Mouse (Mus musculus) heart, embryonic 11.5 days (tissue): Measurements from ENCODE around the gene Gpbp1. TPM values are rescaled to one million over a fixed set of nuclear protein-coding genes. Genes with fewer than 3 reads are reported as not detected.

Experiments used
- ATAC-seq: fragments of 200-750 bp; cut with Nextera tagmentation; replicated peaks from 2 replicates; pipeline ENCODE4 v1.8.0; 2017; ENCODE audit warnings: moderate library complexity; ENCODE audit not compliant: insufficient number of reproducible peaks, low FRiP score, low TSS enrichment
- H3K27ac ChIP-seq: fragments of 300-500 bp; sonication (generic); 2 replicates; pipeline ENCODE4 v1.5.1; 2014; ENCODE audit warnings: mild to moderate bottlenecking, low read depth, low read length
- H3K27me3 ChIP-seq: fragments of 300-500 bp; sonication (generic); 2 replicates; pipeline ENCODE4 v1.6.1; 2014; ENCODE audit warnings: mild to moderate bottlenecking, low read length, mixed read lengths; ENCODE audit not compliant: control insufficient read depth, insufficient read depth
- H3K36me3 ChIP-seq: fragments of 300-500 bp; sonication (generic); 2 replicates; pipeline ENCODE4 v1.6.1; 2014; ENCODE audit warnings: mild to moderate bottlenecking, low read length, moderate library complexity, mixed read lengths; ENCODE audit not compliant: control insufficient read depth, insufficient read depth
- H3K4me1 ChIP-seq: fragments of 300-500 bp; sonication (generic); 2 replicates; pipeline ENCODE4 v1.6.1; 2014; ENCODE audit warnings: low read length; ENCODE audit not compliant: control insufficient read depth, insufficient read depth
- H3K4me2 ChIP-seq: fragments of 300-500 bp; sonication (generic); 2 replicates; pipeline ENCODE4 v1.6.1; 2014; ENCODE audit warnings: mild to moderate bottlenecking, moderate library complexity
- H3K4me3 ChIP-seq: fragments of 300-500 bp; sonication (generic); 2 replicates; pipeline ENCODE4 v1.5.1; 2014; ENCODE audit warnings: low read depth, low read length
- H3K9ac ChIP-seq: fragments of 300-500 bp; sonication (generic); 2 replicates; pipeline ENCODE4 v1.6.1; 2014; ENCODE audit warnings: mild to moderate bottlenecking, low read depth, low read length, moderate library complexity
- H3K9me3 ChIP-seq: fragments of 300-500 bp; sonication (generic); replicated peaks from 2 replicates; pipeline ENCODE4 v1.6.1; 2016; ENCODE audit warnings: low read length; ENCODE audit not compliant: control insufficient read depth
- WGBS: fragments of 180-500 bp; shearing (Covaris S2); extraction: QIAGEN DNeasy Blood & Tissue Kit; methylation state at CpG from one replicate; pipeline ENCODE4 v1.1.7; 2014; ENCODE audit not compliant: insufficient replicate concordance; 5-methylcytosine and 5-hydroxymethylcytosine counted together
- polyA plus RNA-seq: library from polyadenylated mRNA; unstranded; fragments of >200 nt; fragmentation: Nextera tagmentation; extraction: Ambion mirVana; gene quantifications from 2 replicates; pipeline ENCODE4 v1.2.1, GENCODE M21; 2014

The Gpbp1 gene
- polyA plus RNA-seq, 1 experiment from 2014 or later, result 63.6 TPM

GRCm38 (mm10) chr13:111488651-111489501 lies 1.0 kb downstream of the Gpbp1 start:
- peak; percentile 5; the same call in 1 of the 2 replicates for ATAC-seq
- H3K27me3 ChIP-seq, result peaks cover 7% of the 10 kb centered on the region; the same call in 1 of the 2 replicates
- peak overlapping the region; percentile 94 for H3K4me3 ChIP-seq
- under 1% methylated on average over 74 of the region's 98 CpGs for WGBS
- H3K9me3 ChIP-seq, result no peaks in the 10 kb centered on the region
- peak overlapping the region; percentile 94 for H3K27ac ChIP-seq
- no peaks in the 10 kb centered on the region for H3K36me3 ChIP-seq
- H3K4me1 ChIP-seq, result no peaks in the 10 kb centered on the region; the same call in 1 of the 2 replicates
- H3K4me2 ChIP-seq, result peak overlapping the region; percentile 85
- peak overlapping the region; percentile 87 for H3K9ac ChIP-seq

GRCm38 (mm10) chr13:111477695-111478094 lies 12.2 kb downstream of the Gpbp1 start:
- no peak overlapping the region for H3K4me3 ChIP-seq
- H3K36me3 ChIP-seq, result no peaks in the 10 kb centered on the region
- H3K9ac ChIP-seq, result no peak overlapping the region
- H3K27me3 ChIP-seq, result no peaks in the 10 kb centered on the region
- H3K9me3 ChIP-seq, result no peaks in the 10 kb centered on the region
- peaks cover 10% of the 10 kb centered on the region; the same call in 1 of the 2 replicates for H3K4me1 ChIP-seq
- 88% methylated on average over 2 of the region's 2 CpGs for WGBS
- H3K27ac ChIP-seq, result no peak overlapping the region
- H3K4me2 ChIP-seq, result no peak overlapping the region
- no peak for ATAC-seq

- no peak overlapping the region for H3K4me2 ChIP-seq
- ATAC-seq, result no peak
- H3K27ac ChIP-seq, result no peak overlapping the region
- 91% methylated on average over 3 of the region's 3 CpGs for WGBS
- no peaks in the 10 kb centered on the region for H3K27me3 ChIP-seq
- no peaks in the 10 kb centered on the region for H3K9me3 ChIP-seq
- peaks cover 3% of the 10 kb centered on the region; the same call in 1 of the 2 replicates for H3K36me3 ChIP-seq
- H3K4me3 ChIP-seq, result no peak overlapping the region
- H3K4me1 ChIP-seq, result peaks cover 10% of the 10 kb centered on the region; the same call in 1 of the 2 replicates
- no peak overlapping the region for H3K9ac ChIP-seq
Observed at GRCm38 (mm10) chr13:111470562-111471237, 19.2 kb downstream of the Gpbp1 start.

GRCm38 (mm10) chr13:111467350-111467749 lies 22.6 kb downstream of the Gpbp1 start:
- WGBS, result 85% methylated on average over 3 of the region's 3 CpGs
- Histone ChIP-seq H3K27ac (no peak overlapping the region), H3K9ac (no peak overlapping the region), H3K9me3 (no peaks in the 10 kb centered on the region), H3K27me3 (no peaks in the 10 kb centered on the region), H3K4me3 (no peak overlapping the region), H3K4me1 (no peaks in the 10 kb centered on the region), H3K4me2 (no peak overlapping the region), H3K36me3 (peaks cover 3% of the 10 kb centered on the region; the same call in 1 of the 2 replicates)
- no peak for ATAC-seq

- Histone ChIP-seq H3K4me1 (peaks cover 4% of the 10 kb centered on the region; the same call in 1 of the 2 replicates), H3K27me3 (no peaks in the 10 kb centered on the region), H3K27ac (no peak overlapping the region), H3K36me3 (no peaks in the 10 kb centered on the region; the same call in 1 of the 2 replicates), H3K4me2 (no peak overlapping the region), H3K9me3 (no peaks in the 10 kb centered on the region), H3K4me3 (no peak overlapping the region), H3K9ac (no peak overlapping the region)
- 16% methylated on average over 1 of the region's 1 CpGs for WGBS
- ATAC-seq, result no peak
Observed at GRCm38 (mm10) chr13:111461424-111461823, 28.5 kb downstream of the Gpbp1 start.

GRCm38 (mm10) chr13:111456790-111457189 lies 33.1 kb downstream of the Gpbp1 start:
- H3K4me2 ChIP-seq, result no peak overlapping the region
- H3K27me3 ChIP-seq, result no peaks in the 10 kb centered on the region
- no peak overlapping the region for H3K4me3 ChIP-seq
- H3K4me1 ChIP-seq, result peaks cover 14% of the 10 kb centered on the region
- no peak overlapping the region for H3K27ac ChIP-seq
- H3K36me3 ChIP-seq, result no peaks in the 10 kb centered on the region
- H3K9ac ChIP-seq, result no peak overlapping the region
- no peak for ATAC-seq
- H3K9me3 ChIP-seq, result no peaks in the 10 kb centered on the region
- WGBS, result 79% methylated on average over 2 of the region's 2 CpGs

GRCm38 (mm10) chr13:111444325-111444724 lies 45.6 kb downstream of the Gpbp1 start:
- H3K27ac ChIP-seq, result no peak overlapping the region
- ATAC-seq, result no peak
- no peaks in the 10 kb centered on the region for H3K4me1 ChIP-seq
- peaks cover 5% of the 10 kb centered on the region for H3K36me3 ChIP-seq
- H3K27me3 ChIP-seq, result no peaks in the 10 kb centered on the region
- no peak overlapping the region for H3K4me3 ChIP-seq
- H3K9ac ChIP-seq, result no peak overlapping the region
- no peak overlapping the region for H3K4me2 ChIP-seq
- H3K9me3 ChIP-seq, result no peaks in the 10 kb centered on the region

- Histone ChIP-seq H3K9ac (no peak overlapping the region), H3K4me2 (no peak overlapping the region), H3K27me3 (no peaks in the 10 kb centered on the region), H3K27ac (no peak overlapping the region), H3K4me3 (no peak overlapping the region), H3K4me1 (no peaks in the 10 kb centered on the region), H3K9me3 (no peaks in the 10 kb centered on the region), H3K36me3 (peaks cover 7% of the 10 kb centered on the region; the same call in 1 of the 2 replicates)
- no peak for ATAC-seq
- 87% methylated on average over 1 of the region's 1 CpGs for WGBS
Observed at GRCm38 (mm10) chr13:111431174-111431573, 58.7 kb downstream of the Gpbp1 start.
